Mouse (Mus musculus): ENCODE data around the gene Slc25a36.

DNA sequence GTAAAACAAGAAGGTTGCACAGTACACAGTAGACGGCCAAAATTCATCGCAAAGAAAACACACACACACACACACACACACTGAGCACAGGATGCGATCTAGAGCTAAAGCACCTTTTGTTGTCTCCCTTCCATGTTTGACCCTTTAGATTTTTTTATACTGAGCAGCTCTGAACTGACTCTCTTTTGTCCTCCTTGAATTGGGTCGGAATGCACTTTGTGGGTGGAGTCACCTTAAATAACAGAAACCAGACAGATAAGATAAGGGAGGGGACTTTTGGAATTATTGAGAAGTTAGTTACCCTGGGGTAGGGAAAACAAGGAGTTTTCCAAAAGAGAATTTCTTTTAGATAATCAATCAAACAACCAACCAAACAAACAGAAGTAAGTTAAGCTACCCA lies 85.0 kb downstream of the Slc25a36 start:
- no peak for TF ChIP-seq POLR2A (IDR thresholded peaks at IDR 0.05; ENCODE audit: extremely low read depth, insufficient read depth, low read length)
- TF ChIP-seq CTCF (IDR thresholded peaks at IDR 0.05; ENCODE audit: low read depth, low read length), result no peak

All from liver, adult 2 months (tissue).